Mouse (Mus musculus): Measurements from ENCODE around the gene a. TPM values are rescaled to one million over a fixed set of nuclear protein-coding genes. Genes with fewer than 3 reads are reported as not detected.
A peak's percentile ranks its signal among the peaks of the same experiment; 100 is the strongest.

a gene
- total RNA-seq (2021), result not detected
- long read RNA-seq, experiment 1, partial matches to known transcripts, result 0 of 5 reads
- long read RNA-seq, experiment 1, other reads (novel, unspliced or antisense), result 5 of 5 reads
- long read RNA-seq, experiment 2, partial matches to known transcripts, result 0 of 4 reads
- long read RNA-seq, experiment 2, other reads (novel, unspliced or antisense), result 4 of 4 reads

DNA sequence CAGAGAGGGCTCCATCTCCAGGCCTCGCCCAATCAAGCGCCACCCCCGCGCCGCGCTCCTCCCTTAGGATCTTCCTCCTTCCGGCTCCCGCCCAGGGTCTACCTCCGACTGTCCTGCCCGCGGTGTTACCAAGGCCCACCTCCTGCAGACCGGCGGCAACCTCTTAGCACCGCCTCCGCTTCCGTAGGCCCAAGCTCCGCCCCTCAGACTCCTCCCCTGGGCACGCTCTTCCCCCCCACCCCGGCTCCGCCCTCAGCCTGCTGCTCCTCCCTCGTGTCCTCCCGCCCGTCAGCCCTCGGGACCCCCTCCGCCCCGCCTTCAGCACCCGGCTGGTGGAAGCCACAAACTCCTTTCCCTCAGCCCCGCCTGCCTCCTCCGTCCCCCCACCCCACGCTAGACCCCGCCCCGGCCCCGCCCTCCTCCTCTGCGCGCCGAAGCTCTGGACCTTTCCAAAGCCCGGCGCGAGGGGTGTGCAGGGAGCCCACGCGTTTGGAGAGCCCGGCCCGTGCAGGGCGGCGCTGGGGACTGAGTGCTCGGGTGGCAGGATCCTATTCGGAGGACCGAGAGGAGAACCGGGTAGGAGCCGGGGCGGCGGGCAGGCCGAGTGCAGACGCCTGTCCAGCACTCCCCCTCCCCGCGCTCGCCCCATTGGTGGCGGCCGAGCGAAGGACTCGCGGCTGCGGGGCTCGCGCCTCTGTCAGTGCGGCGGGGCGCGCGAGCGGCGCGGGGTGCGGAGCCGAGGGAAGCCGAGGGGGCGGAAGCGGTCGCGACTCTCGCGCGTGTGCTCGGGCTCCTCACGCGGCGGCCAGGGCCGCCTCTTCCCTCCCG is at the start of gene a, which contains the start of gene Raly:
a (plus strand) TSS at position 747 of the 828 bp plus-strand sequence.
Raly (plus strand) TSS at position 441 of the 828 bp plus-strand sequence.
- H3K4me3 ChIP-seq, result peak within 1 kb of the TSS; percentile 95
- TF ChIP-seq CTCF (conservative IDR thresholded peaks at IDR 0.05), result peak; percentile 38
- H3K27ac ChIP-seq, result peak within 1 kb of the TSS; percentile 100
- DNase-seq (ENCODE audit: low spot score in 2 of 2), result peak; percentile 94 to 96

DNA sequence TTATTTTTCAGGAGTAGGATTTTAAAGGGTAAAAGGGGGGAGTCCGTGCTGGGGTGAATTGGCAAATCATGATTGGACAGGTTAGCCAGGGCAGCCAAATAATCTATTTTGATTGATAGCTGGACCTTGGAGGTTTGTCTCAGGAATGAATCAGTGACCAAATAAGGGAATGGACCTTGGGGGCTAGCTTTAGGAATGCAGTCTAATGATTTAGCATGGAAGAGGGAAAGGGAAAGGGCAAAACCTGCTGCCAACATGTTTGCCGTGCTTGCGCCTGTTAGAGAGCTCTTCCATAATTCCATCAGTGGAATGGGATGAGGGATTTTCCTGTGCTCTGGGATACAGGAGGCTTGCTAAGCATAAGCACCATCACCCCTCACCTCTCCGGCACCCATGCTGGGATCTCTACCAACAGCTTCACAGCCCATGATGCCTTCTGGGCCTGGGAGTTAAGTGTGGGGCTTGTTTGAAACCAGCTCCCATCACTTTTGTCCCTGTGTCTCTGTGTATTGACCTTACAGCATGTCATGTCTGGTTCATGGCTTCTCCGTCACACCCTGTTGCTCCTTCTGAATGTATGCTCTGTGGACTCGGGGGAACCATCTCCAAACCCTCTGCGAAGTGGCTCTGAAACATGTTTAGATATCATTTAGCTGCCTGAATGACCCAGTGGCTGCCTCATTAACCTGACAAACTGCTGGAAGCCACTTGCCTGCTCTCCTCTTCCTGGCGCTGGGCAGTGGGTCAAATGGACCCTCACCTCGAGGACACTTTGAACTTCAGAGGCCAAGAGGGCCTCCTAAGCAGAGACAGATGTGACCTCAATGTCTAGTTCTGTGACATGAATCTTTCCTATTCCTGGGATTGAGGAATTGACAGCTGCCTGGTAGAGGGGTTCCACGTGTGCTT is 48.0 kb upstream of the a start:
- Histone ChIP-seq H3K27ac (no peak overlapping the region), H3K4me3 (no peak overlapping the region)
- TF ChIP-seq CTCF (conservative IDR thresholded peaks at IDR 0.05), result no peak
- no peak for DNase-seq (ENCODE audit: low spot score in 2 of 2)

DNA sequence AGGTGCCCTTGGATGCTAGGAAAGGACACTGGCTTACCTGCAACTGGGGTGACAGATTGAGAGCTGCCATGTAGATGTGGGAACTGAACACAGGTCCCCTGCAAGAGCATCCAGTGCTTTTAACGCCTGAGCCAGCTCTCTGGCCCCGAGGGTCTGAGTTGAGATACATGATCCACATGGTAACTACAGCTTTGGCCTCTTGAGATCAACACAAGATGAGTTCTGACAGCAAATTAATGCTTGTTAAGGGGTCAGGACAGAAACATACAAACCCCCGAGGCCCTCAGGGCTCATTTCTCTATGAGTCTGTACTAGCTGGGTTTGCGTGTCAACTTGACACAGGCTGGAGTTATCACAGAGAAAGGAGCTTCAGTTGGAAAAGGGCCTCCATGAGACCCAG is 47.3 kb upstream of the a start:
- TF ChIP-seq CTCF (conservative IDR thresholded peaks at IDR 0.05), result no peak
- DNase-seq (ENCODE audit: low spot score in 2 of 2), result no peak
- H3K27ac ChIP-seq, result no peak overlapping the region
- no peak overlapping the region for H3K4me3 ChIP-seq

DNA sequence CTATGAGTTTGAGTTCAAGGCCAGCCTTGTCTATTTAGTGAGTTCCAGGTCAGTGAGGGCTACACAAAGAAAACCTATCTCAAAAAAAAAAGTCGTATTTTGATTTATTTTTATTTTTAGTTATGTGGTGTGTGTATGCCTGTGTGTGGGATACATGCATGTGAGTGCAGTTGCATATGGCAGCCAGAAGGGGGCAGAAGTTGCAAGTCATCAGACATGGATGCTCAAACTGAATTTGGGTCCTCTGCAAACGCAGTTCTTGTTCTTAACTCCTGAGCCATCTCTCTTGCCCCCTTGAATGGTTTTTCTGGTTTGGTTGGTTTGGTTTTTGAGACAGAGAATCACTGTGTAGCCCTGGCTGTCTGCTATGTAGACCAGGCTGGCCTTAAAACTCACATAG is 42.8 kb upstream of the a start:
- DNase-seq (ENCODE audit: low spot score in 2 of 2), result no peak
- peak; percentile 57 for TF ChIP-seq CTCF (conservative IDR thresholded peaks at IDR 0.05)
- H3K4me3 ChIP-seq, result no peak overlapping the region
- H3K27ac ChIP-seq, result no peak overlapping the region

DNA sequence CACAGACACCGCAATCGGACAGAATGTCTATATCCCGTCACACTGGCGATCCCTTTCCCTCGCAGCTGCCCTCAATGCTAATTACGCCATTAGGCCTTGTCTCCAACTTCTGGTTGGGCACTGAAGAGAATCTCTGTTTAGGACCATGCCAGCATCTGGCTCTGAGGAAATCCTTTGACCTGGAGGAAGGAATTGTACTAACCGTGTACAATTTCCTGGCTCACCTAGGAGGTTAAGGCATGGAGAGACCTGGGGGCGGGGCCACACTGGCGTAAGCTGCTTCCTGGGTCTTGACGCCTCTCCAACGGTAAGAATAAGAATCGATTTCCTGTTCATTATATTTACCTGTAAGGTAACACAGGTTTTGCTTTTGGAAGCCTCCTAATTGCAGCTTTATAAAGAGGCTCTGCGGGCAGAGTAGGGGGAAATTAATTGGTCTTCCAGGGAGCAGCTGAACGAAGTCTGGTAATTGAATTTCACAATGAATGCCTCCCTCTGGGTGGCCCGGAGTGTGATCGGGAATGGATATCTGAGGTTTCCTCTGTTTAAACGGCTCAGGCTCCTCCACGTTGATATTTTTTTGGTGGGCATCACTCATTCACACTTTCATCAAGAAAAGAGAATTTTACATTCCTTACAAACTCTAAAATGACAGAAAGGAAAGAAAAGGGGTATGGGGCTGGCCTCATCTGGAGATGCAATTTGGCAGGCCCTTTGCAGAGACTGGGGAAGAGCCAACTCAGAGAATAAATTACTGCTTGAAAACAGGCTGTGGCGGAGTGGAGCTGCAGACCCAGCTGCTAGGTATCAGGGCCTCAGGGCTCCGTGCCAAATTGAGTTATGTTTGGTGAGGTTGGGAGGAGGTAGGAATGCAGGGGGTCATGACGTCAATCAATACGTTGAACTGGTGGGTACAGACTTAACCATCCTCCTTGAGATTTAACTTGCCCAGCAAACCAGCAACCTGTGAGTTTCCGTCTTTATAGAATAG is 41.9 kb upstream of the a start:
- H3K27ac ChIP-seq, result no peak overlapping the region
- no peak for TF ChIP-seq CTCF (conservative IDR thresholded peaks at IDR 0.05)
- peak in 1 of 2 experiments; percentile 11 for DNase-seq (ENCODE audit: low spot score in 2 of 2)
- H3K4me3 ChIP-seq, result no peak overlapping the region

DNA sequence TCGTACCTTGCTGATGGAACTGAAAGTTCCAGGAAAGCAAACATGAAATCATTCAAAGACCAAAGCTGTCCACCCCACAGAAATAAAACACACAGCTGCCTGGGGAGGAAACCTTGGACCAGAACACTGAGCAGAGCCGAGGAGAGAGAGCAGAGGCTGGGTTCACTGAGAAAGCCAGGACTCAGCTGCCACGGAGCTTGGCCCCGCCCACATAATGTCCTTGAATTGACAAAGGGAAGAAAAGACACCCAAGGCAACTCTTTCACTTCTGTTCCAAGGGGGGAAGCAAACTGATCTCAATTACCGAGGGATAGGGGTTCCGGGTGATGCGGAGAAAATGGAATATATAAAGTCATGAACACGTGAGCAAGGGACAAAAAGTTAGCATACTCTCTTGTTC is 39.3 kb upstream of the a start:
- Histone ChIP-seq H3K27ac (no peak overlapping the region), H3K4me3 (no peak overlapping the region)
- no peak for DNase-seq (ENCODE audit: low spot score in 2 of 2)
- no peak for TF ChIP-seq CTCF (conservative IDR thresholded peaks at IDR 0.05)

DNA sequence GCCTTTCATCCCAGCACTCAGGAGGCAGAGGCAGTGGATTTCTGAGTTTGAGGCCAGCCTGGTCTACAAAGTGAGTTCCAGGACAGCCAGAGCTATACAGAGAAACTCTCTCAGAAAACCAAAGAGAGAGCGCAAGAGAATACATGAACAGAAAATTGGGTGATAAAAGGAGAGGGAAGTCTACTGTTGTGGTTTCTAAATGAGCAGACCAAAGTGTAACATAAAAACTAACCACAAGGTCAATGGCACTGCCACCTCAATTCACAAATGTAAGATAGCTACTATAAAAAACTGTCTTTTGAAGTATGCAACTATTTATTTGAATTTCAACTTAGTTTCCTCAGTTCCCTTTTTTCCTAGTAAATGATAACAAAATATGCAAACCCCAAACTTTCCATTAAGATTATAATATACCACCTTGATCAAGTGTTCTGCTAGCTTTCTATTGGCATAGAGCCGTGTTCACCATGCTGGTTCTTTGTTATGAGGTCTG is 37.1 kb upstream of the a start:
- H3K4me3 ChIP-seq, result no peak overlapping the region
- TF ChIP-seq CTCF (conservative IDR thresholded peaks at IDR 0.05), result no peak
- no peak for DNase-seq (ENCODE audit: low spot score in 2 of 2)
- no peak overlapping the region for H3K27ac ChIP-seq

DNA sequence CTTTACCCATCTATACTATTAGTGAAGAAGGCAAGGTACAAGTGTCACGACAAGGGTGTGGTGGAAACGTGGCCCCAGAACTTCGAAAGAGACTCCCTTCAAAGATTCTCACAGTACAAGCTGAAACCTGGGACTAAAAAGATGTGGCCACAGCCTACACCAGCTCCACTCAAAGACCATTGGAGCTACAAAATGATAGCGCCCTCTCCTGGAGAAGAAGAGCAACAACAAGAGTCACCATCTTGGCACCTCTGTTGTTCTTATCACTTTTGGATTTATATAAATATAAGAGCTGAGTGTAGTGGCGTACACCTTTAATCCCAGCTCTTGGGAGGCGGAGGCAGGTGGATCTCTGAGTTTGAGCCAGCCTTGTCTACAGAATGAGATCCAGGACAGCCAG is 35.4 kb upstream of the a start:
- Histone ChIP-seq H3K27ac (no peak overlapping the region), H3K4me3 (no peak overlapping the region)
- peak; percentile 63 for TF ChIP-seq CTCF (conservative IDR thresholded peaks at IDR 0.05)
- no peak for DNase-seq (ENCODE audit: low spot score in 2 of 2)

DNA sequence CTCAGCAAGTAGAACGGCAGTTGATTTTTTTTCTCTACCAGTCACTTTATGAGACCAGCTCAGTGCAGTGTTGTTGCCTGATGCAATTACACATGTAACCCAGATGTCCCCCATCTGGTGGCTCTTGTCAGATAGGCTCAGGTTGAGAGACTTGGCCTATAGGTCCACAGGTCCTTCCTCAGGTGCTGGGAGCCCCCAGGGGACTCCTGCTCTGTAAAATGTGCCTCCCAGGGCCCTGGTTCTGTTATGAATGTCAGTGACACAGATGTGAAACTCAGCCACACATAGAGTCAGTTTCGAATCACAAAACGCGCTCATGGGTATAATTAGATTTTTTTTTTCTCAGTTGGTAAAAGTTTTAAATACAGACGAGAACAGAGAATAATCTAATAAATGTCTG is 33.5 kb upstream of the a start:
- Histone ChIP-seq H3K4me3 (no peak overlapping the region), H3K27ac (no peak overlapping the region)
- no peak for DNase-seq (ENCODE audit: low spot score in 2 of 2)
- no peak for TF ChIP-seq CTCF (conservative IDR thresholded peaks at IDR 0.05)

DNA sequence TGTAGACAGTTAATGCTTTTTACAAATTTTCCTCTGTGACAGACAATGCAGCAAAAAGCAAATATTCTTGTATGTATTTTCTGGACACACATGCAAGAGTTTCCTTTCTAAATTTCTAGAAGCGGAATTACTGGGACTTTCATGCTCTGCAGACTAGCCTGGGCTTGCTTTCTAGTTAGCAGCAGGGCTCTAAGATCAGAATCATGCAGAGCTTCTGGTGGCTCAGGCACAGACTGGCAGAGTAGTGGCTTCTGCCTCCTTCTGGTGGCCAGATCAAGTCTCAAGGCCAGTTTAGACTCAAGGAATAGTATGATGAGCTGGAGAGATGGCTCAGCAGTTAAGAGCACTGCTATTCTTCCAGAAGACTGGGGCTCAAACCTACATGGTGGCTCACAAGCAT is 32.7 kb upstream of the a start:
- Histone ChIP-seq H3K27ac (no peak overlapping the region), H3K4me3 (no peak overlapping the region)
- TF ChIP-seq CTCF (conservative IDR thresholded peaks at IDR 0.05), result no peak
- DNase-seq (ENCODE audit: low spot score in 2 of 2), result no peak

DNA sequence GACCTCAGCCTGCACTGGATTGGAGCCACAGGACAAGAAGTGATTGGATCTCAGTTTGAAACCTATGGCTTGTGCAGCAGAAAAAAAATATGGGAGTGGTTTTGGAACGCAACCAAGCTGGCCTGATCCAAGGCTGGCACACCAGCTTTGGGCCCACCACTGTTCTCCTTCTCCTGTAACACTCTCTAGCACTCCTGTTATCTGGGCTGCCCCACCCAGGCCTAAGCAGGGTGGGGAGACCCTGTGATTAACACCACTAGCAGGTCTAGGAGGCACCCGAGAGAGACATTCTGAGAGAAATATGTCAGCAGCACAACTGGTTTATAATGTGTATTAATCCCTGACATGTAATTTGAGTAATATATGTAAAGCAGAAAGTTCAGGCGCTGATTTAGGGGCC is 28.0 kb upstream of the a start:
- no peak overlapping the region for H3K27ac ChIP-seq
- no peak for TF ChIP-seq CTCF (conservative IDR thresholded peaks at IDR 0.05)
- no peak for DNase-seq (ENCODE audit: low spot score in 2 of 2)

More for the DNA sequence above, 28.0 kb upstream of the a start:
- no peak overlapping the region for H3K4me3 ChIP-seq
